Mouse (Mus musculus) cortical plate, adult 2 months (tissue): ENCODE data around the gene Taf1a.
"Not testable (repeated sequence)": the region's sequence is repeated elsewhere in the genome, so short reads cannot be mapped to it uniquely, and the experiment has no call there.

ENCODE experiments used
- CTCF ChIP-seq: fragments of 200-500 bp; IDR thresholded peaks from 2 replicates; pipeline ENCODE4 v1.5.1; 2011; ENCODE audit warnings: mild to moderate bottlenecking, control low read depth, low read length; ENCODE audit not compliant: insufficient read depth; ENCODE audit errors: extremely low read depth
- POLR2A ChIP-seq: fragments of 200-500 bp; IDR thresholded peaks from 2 replicates; pipeline ENCODE4 v1.6.1; 2011; ENCODE audit warnings: mild to moderate bottlenecking, low read length, control low read depth; ENCODE audit not compliant: insufficient read depth; ENCODE audit errors: extremely low read depth

DNA sequence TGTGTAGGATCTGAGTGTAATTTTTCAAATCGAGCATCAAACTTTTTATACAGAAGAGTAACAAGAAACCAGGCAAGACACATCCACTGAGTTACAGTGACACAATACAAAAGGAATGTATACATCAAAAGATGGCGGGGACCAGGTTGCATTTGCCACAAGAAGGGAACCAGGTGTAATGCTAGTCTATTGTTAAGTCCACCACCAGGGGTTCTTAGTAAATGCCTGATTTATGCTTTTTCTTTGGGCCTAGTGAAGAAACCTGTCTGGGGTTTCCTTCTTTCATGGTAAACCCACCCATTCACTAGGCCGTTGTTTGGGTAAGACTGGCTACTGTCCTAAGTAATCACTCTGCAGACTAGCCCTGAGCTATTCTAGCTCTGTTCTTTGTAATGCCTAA, 9.4 kb upstream of the Taf1a start:
- not testable (repeated sequence) for TF ChIP-seq POLR2A, CTCF
